Mouse (Mus musculus) large intestine, adult 2 months (tissue): ENCODE results near the gene Scgb2b11. TPM values are rescaled to one million over a fixed set of nuclear protein-coding genes. Genes with fewer than 3 reads are reported as not detected.
"Not testable (repeated sequence)": the region's sequence is repeated elsewhere in the genome, so short reads cannot be mapped to it uniquely, and the experiment has no call there.

ENCODE experiments used
- DNase-seq: peaks from one replicate; pipeline ENCODE4 v3.0.0-alpha.2; 2012; ENCODE audit warnings: low read depth, low spot score
- WGBS: fragments of 180-500 bp; shearing (Covaris S2); methylation state at CpG from one replicate; pipeline ENCODE4 v1.1.7; 2018; 5-methylcytosine and 5-hydroxymethylcytosine counted together
- polyA plus RNA-seq: library from polyadenylated mRNA; depleted of rRNA; stranded (reverse); fragments of >200 nt; gene quantifications from 2 replicates; pipeline ENCODE4 v1.2.3, GENCODE M21; 2012; rRNA removed

Scgb2b11 gene
- polyA plus RNA-seq, result not detected in 2 replicates

DNA sequence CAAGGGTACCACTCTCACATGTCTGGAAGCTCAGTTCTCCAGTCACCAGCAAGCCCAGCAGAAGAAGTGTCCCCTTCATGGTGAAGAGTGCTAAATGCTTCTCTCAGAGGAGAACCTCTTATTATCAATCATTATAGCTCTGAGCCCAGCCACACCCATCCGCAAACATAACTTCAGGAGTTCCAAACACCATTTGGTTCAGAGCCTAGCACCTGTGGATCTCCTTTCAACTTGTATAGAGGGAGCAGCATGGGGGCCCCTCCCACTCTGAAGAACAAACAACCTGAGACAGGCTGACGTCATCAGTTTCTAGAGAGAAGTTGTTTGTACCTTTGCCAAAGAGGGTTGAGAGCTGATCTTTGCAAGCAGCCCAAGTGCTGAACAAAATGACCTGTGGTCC, at the start of gene Scgb2b11:
Gene Scgb2b11, minus strand, starts transcription at position 101 of the 400 bp plus-strand sequence.
- 68% methylated on average over 2 of the region's 2 CpGs for WGBS
- not testable (repeated sequence) for DNase-seq

DNA sequence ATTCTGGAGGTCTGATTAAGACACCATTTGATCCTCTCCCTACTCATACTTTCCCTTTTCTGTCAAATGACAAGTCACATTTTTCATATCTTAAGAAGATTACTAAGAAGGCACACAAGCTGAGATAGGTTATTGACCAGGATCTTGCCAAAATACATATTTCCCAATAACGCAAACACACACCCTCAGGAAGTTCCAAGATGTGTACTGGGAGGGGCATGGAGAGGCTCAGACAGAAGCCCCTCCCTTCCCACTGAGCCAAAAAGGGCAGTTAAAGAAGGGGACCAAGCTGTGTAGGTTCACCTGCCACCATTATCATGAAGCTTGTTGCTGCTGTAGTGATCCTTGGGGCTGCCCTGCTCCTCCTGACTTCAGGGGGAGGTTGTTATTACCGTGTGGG, 11.6 kb upstream of the Scgb2b11 start, which contains the start of gene Scgb1b11:
Gene Scgb1b11, plus strand, starts transcription at position 301 of the 400 bp plus-strand sequence.
- no CpG with 5 or more reads among the region's 2 CpGs for WGBS
- not testable (repeated sequence) for DNase-seq

Other genes with a start within 250 kb of the Scgb2b11 start
- gene Scgb1b10, start 110.3 kb downstream of the Scgb2b11 start, polyA plus RNA-seq, result not detected in 2 replicates
- not detected in 2 replicates for gene Scgb1b11, start 11.7 kb upstream of the Scgb2b11 start, polyA plus RNA-seq
- not detected in 2 replicates for gene Scgb2b12, start 116.1 kb upstream of the Scgb2b11 start, polyA plus RNA-seq
- gene Scgb1b12, start 123.0 kb upstream of the Scgb2b11 start, polyA plus RNA-seq, result not detected in 2 replicates
- not detected in 2 replicates for gene Scgb1b29, start 230.4 kb upstream of the Scgb2b11 start, polyA plus RNA-seq